Mouse (Mus musculus) stomach, postnatal 0 days (tissue): ENCODE data around the gene Zbtb16.

Source experiments
- CTCF ChIP-seq: IDR thresholded peaks from 2 replicates; pipeline ENCODE4 v1.5.1; 2016; ENCODE audit warnings: antibody characterized with exemption, low read depth, mild to moderate bottlenecking, moderate library complexity
- EP300 ChIP-seq: optimal IDR thresholded peaks from 2 replicates; pipeline ENCODE3; 2016; ENCODE audit warnings: antibody characterized with exemption

GRCm38 (mm10) chr9:48696731-48697469, 139.1 kb downstream of the Zbtb16 start:
- TF ChIP-seq CTCF: no peak
- no peak for TF ChIP-seq EP300
